Mouse (Mus musculus) liver, postnatal 0 days (tissue): ENCODE measurements around the gene Fndc8.

Experiments used
- CTCF ChIP-seq: sonication (generic); IDR thresholded peaks from 2 replicates; pipeline ENCODE4 v1.5.1; 2016; ENCODE audit warnings: antibody characterized with exemption, low read depth
- EP300 ChIP-seq: IDR thresholded peaks from 2 replicates; pipeline ENCODE4 v1.6.1; 2016; ENCODE audit warnings: antibody characterized with exemption, low read depth, mild to moderate bottlenecking

DNA sequence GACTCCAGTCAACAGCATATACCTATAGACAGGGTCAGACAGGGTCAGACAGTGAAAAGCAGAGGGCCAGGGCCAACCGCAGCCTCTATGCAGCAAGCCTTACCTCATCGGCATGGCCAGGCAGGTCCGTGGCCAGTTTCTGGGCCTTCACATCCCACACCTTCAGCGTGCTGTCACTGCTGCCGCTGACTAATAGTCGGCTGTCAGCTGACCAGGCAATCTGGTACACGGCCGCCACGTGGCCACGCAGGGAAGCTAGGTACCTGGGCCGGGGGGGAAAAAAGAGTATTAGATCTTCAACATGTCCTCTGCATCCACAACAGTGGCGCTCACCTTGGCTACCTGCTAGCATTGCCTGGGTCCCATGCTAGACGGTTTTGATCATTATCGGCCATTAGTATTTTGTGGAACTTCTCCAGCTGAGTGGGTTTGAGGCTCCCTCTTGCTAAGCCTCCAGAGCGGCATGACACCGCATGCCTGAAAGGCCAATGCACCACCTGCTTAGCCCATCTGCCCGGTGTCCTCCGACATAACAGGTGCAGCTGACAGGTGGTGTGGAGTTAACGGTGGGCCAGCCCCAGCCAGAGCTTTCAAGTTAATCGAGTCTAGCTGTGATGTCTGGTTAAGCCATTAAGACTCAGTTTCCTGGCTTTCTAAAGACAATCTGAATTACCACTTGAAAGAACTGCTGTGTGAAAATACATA is 9.8 kb downstream of the Fndc8 start:
- TF ChIP-seq EP300 (no peak), CTCF (no peak)
